Comparison of ENCODE assay signal across 15 mouse cellular contexts in genomic region chr2:159019921-159020534, GRCm38 (mm10).
A peak's percentile ranks its signal among the peaks of the same experiment; 100 is the strongest.
DNase-seq lines count a peak whose midpoint lies in the region; ATAC-seq lines count a peak whose summit lies in the region.
"Had no signal": no experiment of that assay in that cellular context is flagged by ENCODE, and none has a peak within 500 bp of the region (broad histone marks: within the 10 kb centered on the region; RNA-seq: fewer than 3 reads in every experiment).

No protein-coding gene starts in this region.

- ATAC-seq in heart, embryonic 11.5 days (replicated peaks; ENCODE audit: insufficient number of reproducible peaks, low FRiP score, low TSS enrichment): 0 out of 2 replicates have a peak, but pooled peaks have one; percentile 60
- no peak for ATAC-seq in liver, embryonic 11.5 days (replicated peaks; ENCODE audit: low FRiP score)
- no peak for ATAC-seq in kidney, embryonic 14.5 days (ENCODE audit: low FRiP score, low TSS enrichment)
- ATAC-seq: hindbrain, embryonic 16.5 days had no signal

- peak overlapping the region; percentile 65 for H3K27ac ChIP-seq in heart, embryonic 11.5 days (ENCODE audit: low read depth, low read length)
- no peak overlapping the region for H3K27ac ChIP-seq in liver, embryonic 11.5 days (ENCODE audit: low read depth, low read length)
- H3K27ac ChIP-seq in kidney, embryonic 14.5 days (ENCODE audit: low read depth, low read length): no peak overlapping the region
- H3K27ac ChIP-seq: gastrocnemius, adult 2 months; liver, embryonic 14.5 days; macrophage had no signal

- peak; percentile 63 for DNase-seq in right cerebral cortex, adult 18-20 months
- no peak for DNase-seq in right cerebral cortex, postnatal 14 days
- DNase-seq in left cerebral cortex, adult 18-20 months (ENCODE audit: low spot score in 2 of 2): peak; percentile 36 to 53
- no peak for DNase-seq in liver, embryonic 11.5 days (ENCODE audit: low spot score)
- DNase-seq in cerebellum, adult 9-10 months: no peak
- DNase-seq: cerebellum, postnatal 36 days; gastrocnemius, adult 2 months; kidney, postnatal 14 days; thymus, postnatal 36 days had no signal

- H3K9me3 ChIP-seq in heart, embryonic 11.5 days (replicated peaks; ENCODE audit: control insufficient read depth, low read length): no peaks in the 10 kb centered on the region
- no peaks in the 10 kb centered on the region for H3K9me3 ChIP-seq in liver, embryonic 11.5 days (ENCODE audit: control insufficient read depth, low read length)
- H3K9me3 ChIP-seq in kidney, embryonic 14.5 days (ENCODE audit: control insufficient read depth, low read length): no peaks in the 10 kb centered on the region

- H3K36me3 ChIP-seq in heart, embryonic 11.5 days (ENCODE audit: control insufficient read depth, insufficient read depth, low read length): no peaks in the 10 kb centered on the region
- no peaks in the 10 kb centered on the region for H3K36me3 ChIP-seq in liver, embryonic 11.5 days (ENCODE audit: control insufficient read depth, insufficient read depth, low read length)
- H3K36me3 ChIP-seq in kidney, embryonic 14.5 days (ENCODE audit: control insufficient read depth, insufficient read depth, low read length): no peaks in the 10 kb centered on the region

- 19% methylated on average over 4 of the region's 4 CpGs for WGBS in heart, embryonic 11.5 days (ENCODE audit: insufficient replicate concordance)
- WGBS in liver, embryonic 11.5 days: 44% methylated on average over 4 of the region's 4 CpGs
- 34% methylated on average over 4 of the region's 4 CpGs for WGBS in kidney, embryonic 14.5 days

- H3K9ac ChIP-seq in heart, embryonic 11.5 days (ENCODE audit: low read depth, low read length): no peak overlapping the region
- no peak overlapping the region for H3K9ac ChIP-seq in liver, embryonic 11.5 days (ENCODE audit: low read depth, low read length)
- no peak overlapping the region for H3K9ac ChIP-seq in kidney, embryonic 14.5 days (ENCODE audit: low read depth, low read length)
- H3K9ac ChIP-seq: liver, embryonic 14.5 days had no signal

- H3K4me3 ChIP-seq in heart, embryonic 11.5 days (ENCODE audit: low read depth, low read length): no peak overlapping the region
- H3K4me3 ChIP-seq in liver, embryonic 11.5 days (ENCODE audit: low read depth, low read length): no peak overlapping the region
- H3K4me3 ChIP-seq in kidney, embryonic 14.5 days (ENCODE audit: low read length): no peak overlapping the region
- H3K4me3 ChIP-seq: erythroblast, embryonic 14.5 days; gastrocnemius, adult 2 months had no signal

- no peak overlapping the region for H3K4me2 ChIP-seq in heart, embryonic 11.5 days
- H3K4me2 ChIP-seq in liver, embryonic 11.5 days: no peak overlapping the region
- no peak overlapping the region for H3K4me2 ChIP-seq in kidney, embryonic 14.5 days (replicated peaks; ENCODE audit: low read depth, low read length)

- no peaks in the 10 kb centered on the region for H3K27me3 ChIP-seq in heart, embryonic 11.5 days (ENCODE audit: control insufficient read depth, insufficient read depth, low read length)
- H3K27me3 ChIP-seq in liver, embryonic 11.5 days (replicated peaks; ENCODE audit: control insufficient read depth, insufficient read depth, low read length): no peaks in the 10 kb centered on the region
- H3K27me3 ChIP-seq in kidney, embryonic 14.5 days (ENCODE audit: control insufficient read depth, insufficient read depth, low read length): no peaks in the 10 kb centered on the region

- no peaks in the 10 kb centered on the region for H3K4me1 ChIP-seq in heart, embryonic 11.5 days (ENCODE audit: control insufficient read depth, insufficient read depth, low read length)
- no peaks in the 10 kb centered on the region for H3K4me1 ChIP-seq in liver, embryonic 11.5 days (replicated peaks; ENCODE audit: control insufficient read depth, insufficient read depth, low read length)
- no peaks in the 10 kb centered on the region for H3K4me1 ChIP-seq in kidney, embryonic 14.5 days (ENCODE audit: control insufficient read depth, insufficient read depth, low read length)

Comparison
In these comparisons a context has a peak if more than half of its experiments do, and no peak if none do; other contexts are left out.
1. DNase-seq: peak in right cerebral cortex, adult 18-20 months (single experiment) and left cerebral cortex, adult 18-20 months (2 of 2); none in right cerebral cortex, postnatal 14 days (single experiment), liver, embryonic 11.5 days (single experiment) and cerebellum, adult 9-10 months (single experiment).